Mouse (Mus musculus) left cerebral cortex, adult 11 months (tissue): ENCODE results near the gene Rab43.
"Not testable (repeated sequence)": the region's sequence is repeated elsewhere in the genome, so short reads cannot be mapped to it uniquely, and the experiment has no call there.

Experiments used
- DNase-seq: peaks from one replicate; pipeline ENCODE4 v3.0.0; 2022; ENCODE audit warnings: low spot score

The Rab43 gene

GRCm38 (mm10) chr6:87786621-87787020 is 25.3 kb downstream of the Rab43 start:
- DNase-seq, result no peak

- DNase-seq, result no peak
Measured at GRCm38 (mm10) chr6:87784033-87784432, 27.9 kb downstream of the Rab43 start.

GRCm38 (mm10) chr6:87780546-87781301 is 31.2 kb downstream of the Rab43 start:
- no peak for DNase-seq

GRCm38 (mm10) chr6:87779174-87780165 is 32.5 kb downstream of the Rab43 start:
- DNase-seq, result no peak

GRCm38 (mm10) chr6:87778294-87779173 is 33.4 kb downstream of the Rab43 start:
- DNase-seq, result no peak

- no peak for DNase-seq
Measured at GRCm38 (mm10) chr6:87777842-87778241, 34.1 kb downstream of the Rab43 start, which contains the start of gene Gp9. Gene Gp9 (plus strand): TSS chr6:87778072.

- no peak for DNase-seq
Measured at GRCm38 (mm10) chr6:87776663-87777062, 35.3 kb downstream of the Rab43 start.

GRCm38 (mm10) chr6:87775588-87776245 is 36.2 kb downstream of the Rab43 start:
- DNase-seq, result no peak

- no peak for DNase-seq
Measured at GRCm38 (mm10) chr6:87774909-87775308, 37.1 kb downstream of the Rab43 start.

GRCm38 (mm10) chr6:87774466-87774865 is 37.5 kb downstream of the Rab43 start:
- no peak for DNase-seq

GRCm38 (mm10) chr6:87770626-87771025 is 41.3 kb downstream of the Rab43 start:
- no peak for DNase-seq

GRCm38 (mm10) chr6:87764296-87764695 is 47.7 kb downstream of the Rab43 start:
- not testable (repeated sequence) for DNase-seq

- no peak for DNase-seq
Measured at GRCm38 (mm10) chr6:87763376-87764280, 48.3 kb downstream of the Rab43 start.

GRCm38 (mm10) chr6:87762161-87762560 is 49.8 kb downstream of the Rab43 start:
- DNase-seq, result no peak

- DNase-seq, result no peak
Measured at GRCm38 (mm10) chr6:87759850-87760249, 52.1 kb downstream of the Rab43 start.

GRCm38 (mm10) chr6:87759404-87759803 is 52.6 kb downstream of the Rab43 start:
- no peak for DNase-seq

- DNase-seq, result no peak
Measured at GRCm38 (mm10) chr6:87756896-87757295, 55.1 kb downstream of the Rab43 start.

- DNase-seq, result no peak
Measured at GRCm38 (mm10) chr6:87755196-87755595, 56.8 kb downstream of the Rab43 start.

GRCm38 (mm10) chr6:87751574-87751973 is 60.4 kb downstream of the Rab43 start:
- no peak for DNase-seq
